Mouse (Mus musculus) CH12F3 (cell line): ENCODE data around the gene Gm2115.

ENCODE experiments used
- in situ Hi-C: fragments of 300-500 bp; cut with MboI; formaldehyde crosslinking; loops from 2 replicates; pipeline ENCODE4 v1.14.3; 2020; ENCODE audit warnings: low sequenced_read_pairs

Gene Gm2115

DNA sequence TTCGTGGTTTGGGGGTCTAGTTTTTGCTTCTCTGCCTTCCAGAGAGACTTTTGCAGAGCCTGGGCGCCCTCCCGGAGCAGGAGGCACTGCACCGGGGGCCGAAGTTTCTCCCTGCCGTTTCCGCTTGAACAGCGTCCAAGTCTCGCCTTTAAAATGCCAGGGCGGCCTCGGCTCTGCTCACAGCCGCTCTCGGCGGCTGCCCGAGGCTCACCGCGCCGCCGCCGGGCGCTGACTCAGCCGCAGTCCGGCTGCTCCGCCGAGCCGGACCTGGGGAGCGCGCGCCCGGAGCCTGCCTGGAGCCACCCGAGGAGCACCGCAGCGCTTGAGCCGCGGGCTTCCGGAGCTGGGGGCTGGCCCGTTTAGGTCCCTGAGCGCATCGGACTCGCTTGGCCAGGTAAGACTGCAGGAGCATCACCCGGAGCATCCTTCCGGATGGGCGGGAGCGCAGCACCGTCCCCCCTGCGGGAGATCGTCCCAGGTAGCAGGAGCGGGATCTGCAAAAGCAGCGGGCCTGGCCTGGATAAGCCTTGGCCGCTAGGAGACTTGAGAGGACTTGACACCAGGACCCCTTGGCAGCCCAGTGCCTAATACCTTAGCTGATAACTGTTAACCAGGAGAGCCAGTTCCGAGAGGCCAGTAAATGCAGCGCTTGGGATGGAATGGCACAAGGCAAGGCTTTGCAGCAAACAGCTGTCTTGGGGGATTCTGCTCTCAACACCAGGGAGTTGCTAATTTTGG lies at the start of gene Gm2115:
Gene Gm2115 (plus strand): TSS at position 159 of the 738 bp plus-strand sequence.
- in situ Hi-C loops = no loop called here

DNA sequence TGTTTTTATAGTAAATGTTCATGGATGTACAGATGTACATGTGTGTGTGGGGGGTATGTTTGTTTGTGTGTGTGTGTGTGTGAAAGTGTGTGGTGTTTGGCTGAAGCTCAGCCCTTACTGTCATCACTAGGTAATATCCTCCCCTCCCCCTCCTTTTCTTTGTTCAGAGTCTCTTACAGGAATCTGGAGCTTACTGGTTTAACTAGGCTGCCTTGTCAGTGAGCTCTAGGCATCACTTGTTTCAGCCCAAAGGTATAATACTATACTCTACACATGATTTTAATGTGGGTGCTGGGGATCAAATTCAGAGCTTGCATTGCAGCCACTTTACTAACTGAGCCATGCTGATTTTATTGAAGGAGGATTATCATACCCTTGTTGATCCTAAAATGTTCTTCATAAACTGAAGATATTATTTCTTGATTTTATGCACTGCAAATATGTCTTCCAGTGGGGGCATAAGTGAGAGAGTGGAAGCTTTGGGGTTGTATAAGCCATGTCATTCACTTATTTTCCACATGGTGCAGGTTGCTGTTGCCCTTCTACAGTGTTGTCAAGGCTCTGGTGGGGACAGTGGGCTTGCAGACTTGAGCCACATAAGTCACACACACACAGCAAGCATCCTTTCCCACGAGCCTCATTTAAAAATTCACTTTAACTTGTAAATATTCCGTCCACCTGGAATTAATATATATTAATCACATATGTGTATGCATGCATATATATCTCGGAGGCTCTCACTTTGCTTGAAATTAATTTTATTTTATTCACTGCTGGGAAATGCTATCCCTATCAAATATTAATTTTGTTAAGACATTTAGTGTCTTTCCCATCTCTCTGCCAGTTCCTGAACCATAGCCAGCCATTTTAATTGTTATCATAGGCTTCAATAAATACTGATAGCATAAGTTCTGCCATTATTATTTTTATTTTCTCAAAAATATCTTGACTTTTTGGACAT lies 45.0 kb upstream of the Gm2115 start:
- in situ Hi-C loops = no loop called here

GRCm38 (mm10) chr7:84486485-84486884 lies 42.3 kb upstream of the Gm2115 start:
- in situ Hi-C loops = no loop called here

GRCm38 (mm10) chr7:84503163-84503562 lies 25.6 kb upstream of the Gm2115 start:
- in situ Hi-C loops = no loop called here

- in situ Hi-C loops = no loop called here
These were observed 10.1 kb upstream of the Gm2115 start for GRCm38 (mm10) chr7:84518533-84519198.

DNA sequence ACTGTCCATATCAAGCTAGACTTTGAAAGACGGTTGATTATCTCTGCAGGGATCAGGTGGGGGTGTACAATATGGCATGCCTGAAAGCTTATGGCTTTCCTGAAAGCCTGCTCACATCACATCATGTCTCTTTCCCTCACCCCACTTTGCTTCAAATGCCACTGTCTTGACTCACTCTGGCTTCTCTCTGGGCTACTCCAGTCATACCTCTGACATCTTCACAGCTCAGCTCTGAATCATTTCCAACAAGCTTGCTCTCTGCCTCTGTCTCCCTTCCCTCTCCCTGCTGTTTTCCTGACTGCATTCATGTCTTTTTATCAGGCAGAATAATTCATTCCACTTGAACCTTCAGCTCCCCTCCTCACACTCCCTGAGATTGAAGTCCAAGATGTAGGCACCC lies 7.4 kb upstream of the Gm2115 start:
- in situ Hi-C loops = no loop called here

GRCm38 (mm10) chr7:84522426-84522825 lies 6.3 kb upstream of the Gm2115 start:
- in situ Hi-C loops = no loop called here

- in situ Hi-C loops = no loop called here
These were observed 2.6 kb upstream of the Gm2115 start for GRCm38 (mm10) chr7:84526171-84526570.

- in situ Hi-C loops = no loop called here
These were observed 4.0 kb downstream of the Gm2115 start for GRCm38 (mm10) chr7:84532795-84533194.

DNA sequence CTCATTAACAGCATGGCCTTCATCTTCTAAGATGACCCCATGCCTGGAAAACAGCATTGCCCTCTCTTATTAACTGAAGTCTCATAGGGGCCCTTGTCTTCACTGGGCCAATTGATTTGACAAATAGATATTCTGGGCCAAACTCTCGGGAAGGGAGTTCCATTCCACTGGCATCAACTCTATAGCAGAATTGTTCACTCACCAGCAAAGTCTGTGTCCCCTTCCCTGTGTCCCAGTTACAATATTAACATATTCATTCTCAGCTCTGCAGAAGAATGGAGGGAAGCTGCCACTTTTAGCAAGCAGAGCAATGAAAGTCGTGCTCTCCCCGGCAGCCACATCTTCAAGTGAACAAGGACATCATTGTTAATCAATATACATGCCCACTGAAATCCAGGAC lies 5.9 kb downstream of the Gm2115 start:
- in situ Hi-C loops = no loop called here

GRCm38 (mm10) chr7:84544946-84545345 lies 16.2 kb downstream of the Gm2115 start:
- in situ Hi-C loops = no loop called here

- in situ Hi-C loops = no loop called here
These were observed 17.9 kb downstream of the Gm2115 start for GRCm38 (mm10) chr7:84546667-84547066.

DNA sequence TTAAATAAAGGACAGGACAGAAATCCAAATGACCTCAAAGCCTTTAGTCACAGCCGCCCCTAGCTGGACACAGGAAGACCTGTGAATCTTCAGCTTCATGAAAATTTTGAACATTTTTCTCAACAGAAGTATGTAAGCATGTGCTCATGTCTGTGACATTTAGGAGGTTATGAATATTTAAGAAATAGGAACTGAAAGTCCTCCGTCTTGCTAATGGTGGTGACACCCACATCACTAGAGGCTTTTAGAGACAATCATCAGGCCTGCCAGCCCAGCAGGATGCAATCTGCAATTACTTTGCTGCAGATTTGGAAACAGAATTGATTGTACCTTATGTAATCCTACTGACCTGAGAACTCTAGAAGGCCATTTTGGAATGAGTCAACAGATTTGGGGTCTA lies 22.7 kb downstream of the Gm2115 start:
- in situ Hi-C loops = no loop called here

DNA sequence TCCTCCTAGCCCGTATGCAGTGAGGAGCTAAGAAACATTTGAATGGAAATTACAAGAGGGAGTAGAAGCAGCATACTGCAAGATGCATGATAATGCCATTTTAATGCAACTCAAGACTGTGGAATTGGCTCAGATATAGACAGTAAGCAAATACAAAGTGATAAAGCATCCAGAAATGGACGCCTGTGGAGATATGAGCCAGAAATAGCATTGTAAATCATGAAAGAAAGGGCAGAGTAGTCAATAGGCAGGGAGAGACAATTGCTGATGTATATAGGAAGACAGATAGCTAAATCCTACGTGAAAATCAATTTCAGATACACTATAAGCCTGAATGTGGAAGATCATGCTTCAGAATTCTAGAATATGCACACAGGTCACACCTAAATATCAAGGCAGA lies 26.5 kb downstream of the Gm2115 start:
- in situ Hi-C loops = no loop called here

DNA sequence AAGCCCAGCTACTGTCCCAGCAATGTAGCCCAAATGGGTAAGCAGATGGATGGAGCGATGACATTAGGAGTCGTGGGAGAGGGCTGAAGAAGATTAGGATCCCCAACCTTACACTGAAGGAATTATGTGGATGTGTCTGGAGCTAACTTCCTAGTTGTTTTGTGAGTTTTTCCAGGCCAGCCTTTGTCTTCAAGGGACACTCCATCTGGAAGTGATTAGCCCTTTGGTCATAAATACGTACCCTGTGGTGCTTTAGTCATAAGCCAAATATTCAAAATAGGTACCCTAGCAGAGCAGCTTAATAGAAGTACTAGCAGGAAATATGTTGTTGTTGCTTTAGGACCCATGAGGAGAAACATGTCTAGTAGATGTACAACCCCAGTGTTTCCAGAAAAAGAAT lies 28.6 kb downstream of the Gm2115 start:
- in situ Hi-C loops = no loop called here

- in situ Hi-C loops = no loop called here
These were observed 31.7 kb downstream of the Gm2115 start for GRCm38 (mm10) chr7:84560500-84560899.

DNA sequence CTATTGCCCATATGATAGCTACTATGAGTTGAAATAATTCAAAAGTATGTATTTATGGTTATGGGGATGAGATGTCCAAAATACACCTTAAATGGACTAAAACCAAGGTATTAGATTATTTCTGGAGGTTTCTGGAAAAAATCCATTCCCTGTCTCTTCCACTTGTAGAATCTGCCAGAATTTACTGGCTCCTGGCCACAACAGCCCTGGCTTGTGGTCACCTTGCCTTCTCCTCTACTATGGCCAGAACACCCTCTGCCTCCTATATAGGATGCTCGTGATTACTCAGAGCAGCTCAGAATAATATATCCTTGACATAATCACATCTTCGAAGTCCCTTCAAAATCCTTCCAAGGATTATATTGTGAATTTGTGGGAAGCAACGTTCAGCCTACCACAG lies 35.5 kb downstream of the Gm2115 start:
- in situ Hi-C loops = no loop called here

DNA sequence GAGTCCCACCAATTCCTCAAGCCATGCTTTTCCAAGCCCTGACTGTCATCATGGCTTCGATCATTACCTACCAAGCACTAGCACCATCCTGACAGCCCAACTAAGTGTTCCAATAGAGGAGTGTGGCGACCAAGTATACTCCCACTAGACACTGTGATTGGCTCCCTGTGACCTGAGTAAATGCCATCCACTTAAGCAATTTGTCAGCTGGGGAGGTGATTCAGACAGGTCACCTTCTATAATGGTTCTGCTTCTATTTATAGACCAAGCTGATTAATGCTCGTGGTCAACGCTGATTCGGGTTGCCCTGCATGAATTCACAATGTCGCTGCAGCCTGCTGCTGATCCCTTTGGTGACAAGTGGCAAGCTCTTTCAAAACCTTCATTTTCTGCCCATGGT lies 37.4 kb downstream of the Gm2115 start:
- in situ Hi-C loops = no loop called here

GRCm38 (mm10) chr7:84577034-84577433 lies 48.3 kb downstream of the Gm2115 start:
- in situ Hi-C loops = no loop called here

GRCm38 (mm10) chr7:84578841-84579240 lies 50.1 kb downstream of the Gm2115 start:
- in situ Hi-C loops = no loop called here

- in situ Hi-C loops = no loop called here
These were observed 51.0 kb downstream of the Gm2115 start for GRCm38 (mm10) chr7:84579769-84580168.
